Mouse (Mus musculus) embryonic facial prominence, embryonic 13.5 days (tissue): ENCODE results near the gene Cgnl1. TPM values are rescaled to one million over a fixed set of nuclear protein-coding genes. Genes with fewer than 3 reads are reported as not detected.
A peak's percentile ranks its signal among the peaks of the same experiment; 100 is the strongest.

Source experiments
- ATAC-seq: fragments of 200-750 bp; cut with Nextera tagmentation; 2 replicates; pipeline ENCODE4 v1.8.0; 2017; ENCODE audit warnings: low read depth; ENCODE audit not compliant: insufficient number of reproducible peaks, insufficient read depth, low FRiP score, low TSS enrichment
- H3K27ac ChIP-seq: fragments of 300-500 bp; sonication (generic); 2 replicates; pipeline ENCODE4 v1.5.1; 2015; ENCODE audit warnings: moderate library complexity, mild to moderate bottlenecking, inconsistent platforms
- H3K27me3 ChIP-seq: fragments of 300-500 bp; sonication (generic); 2 replicates; pipeline ENCODE4 v1.6.1; 2015; ENCODE audit warnings: mild to moderate bottlenecking, inconsistent platforms
- H3K36me3 ChIP-seq: fragments of 300-500 bp; sonication (generic); 2 replicates; pipeline ENCODE4 v1.6.1; 2015; ENCODE audit warnings: mild to moderate bottlenecking, inconsistent platforms
- H3K4me1 ChIP-seq: fragments of 300-500 bp; sonication (generic); 2 replicates; pipeline ENCODE4 v1.6.1; 2015; ENCODE audit warnings: inconsistent platforms
- H3K4me2 ChIP-seq: fragments of 300-500 bp; sonication (generic); 2 replicates; pipeline ENCODE4 v1.6.1; 2015; ENCODE audit warnings: moderate library complexity, mild to moderate bottlenecking, inconsistent platforms
- H3K4me3 ChIP-seq: fragments of 300-500 bp; sonication (generic); 2 replicates; pipeline ENCODE4 v1.5.1; 2015; ENCODE audit warnings: mild to moderate bottlenecking, inconsistent platforms
- H3K9ac ChIP-seq: fragments of 300-500 bp; sonication (generic); 2 replicates; pipeline ENCODE4 v1.6.1; 2015; ENCODE audit warnings: mild to moderate bottlenecking, inconsistent platforms
- H3K9me3 ChIP-seq: fragments of 300-500 bp; sonication (generic); 2 replicates; pipeline ENCODE4 v1.6.1; 2016; ENCODE audit warnings: inconsistent platforms
- WGBS: fragments of 180-500 bp; shearing (Covaris S2); methylation state at CpG from one replicate; pipeline ENCODE4 v1.1.7; 2015; ENCODE audit warnings: mixed read lengths; 5-methylcytosine and 5-hydroxymethylcytosine counted together
- polyA plus RNA-seq: library from polyadenylated mRNA; unstranded; fragments of >200 nt; fragmentation: Nextera tagmentation; extraction: Ambion mirVana; gene quantifications from 2 replicates; pipeline ENCODE4 v1.2.1, GENCODE M21; 2015

The Cgnl1 gene
- polyA plus RNA-seq, 1 experiment from 2014 or later: 9.7 TPM

- Histone ChIP-seq H3K9me3 (peaks cover 4% of the 10 kb centered on the region; the same call in 1 of the 2 replicates), H3K9ac (no peak overlapping the region), H3K27me3 (peaks cover 9% of the 10 kb centered on the region; the same call in 1 of the 2 replicates), H3K4me1 (peaks cover 36% of the 10 kb centered on the region), H3K27ac (no peak overlapping the region), H3K36me3 (no peaks in the 10 kb centered on the region), H3K4me2 (no peak overlapping the region), H3K4me3 (no peak overlapping the region)
- 48% methylated on average over 2 of the region's 2 CpGs for WGBS
- no peak for ATAC-seq
Observed at GRCm38 (mm10) chr9:71766902-71767301, 4.5 kb downstream of the Cgnl1 start.

- Histone ChIP-seq H3K4me3 (no peak overlapping the region), H3K27ac (no peak overlapping the region), H3K9me3 (peaks cover 4% of the 10 kb centered on the region; the same call in 1 of the 2 replicates), H3K36me3 (no peaks in the 10 kb centered on the region), H3K4me2 (no peak overlapping the region), H3K27me3 (peaks cover 9% of the 10 kb centered on the region; the same call in 1 of the 2 replicates), H3K4me1 (peaks cover 33% of the 10 kb centered on the region), H3K9ac (no peak overlapping the region)
- no peak for ATAC-seq
- WGBS: 64% methylated on average over 8 of the region's 8 CpGs
Observed at GRCm38 (mm10) chr9:71766306-71766705, 5.1 kb downstream of the Cgnl1 start.

GRCm38 (mm10) chr9:71764551-71764950, 6.9 kb downstream of the Cgnl1 start:
- H3K27ac ChIP-seq: no peak overlapping the region
- no peaks in the 10 kb centered on the region for H3K36me3 ChIP-seq
- 49% methylated on average over 11 of the region's 11 CpGs for WGBS
- ATAC-seq: no peak
- no peak overlapping the region for H3K4me2 ChIP-seq
- H3K9me3 ChIP-seq: peaks cover 4% of the 10 kb centered on the region; the same call in 1 of the 2 replicates
- no peak overlapping the region for H3K9ac ChIP-seq
- no peak overlapping the region for H3K4me3 ChIP-seq
- peaks cover 36% of the 10 kb centered on the region for H3K4me1 ChIP-seq
- H3K27me3 ChIP-seq: peaks cover 5% of the 10 kb centered on the region; the same call in 1 of the 2 replicates

GRCm38 (mm10) chr9:71763273-71763672, 8.1 kb downstream of the Cgnl1 start:
- Histone ChIP-seq H3K27ac (no peak overlapping the region), H3K4me2 (no peak overlapping the region), H3K27me3 (no peaks in the 10 kb centered on the region), H3K9me3 (peaks cover 4% of the 10 kb centered on the region; the same call in 1 of the 2 replicates), H3K4me3 (no peak overlapping the region), H3K36me3 (no peaks in the 10 kb centered on the region), H3K4me1 (peaks cover 44% of the 10 kb centered on the region), H3K9ac (no peak overlapping the region)
- WGBS: 11% methylated on average over 1 of the region's 1 CpGs
- no peak for ATAC-seq

GRCm38 (mm10) chr9:71761663-71762062, 9.7 kb downstream of the Cgnl1 start:
- H3K9ac ChIP-seq: no peak overlapping the region
- no peak overlapping the region for H3K27ac ChIP-seq
- WGBS: 89% methylated on average over 4 of the region's 4 CpGs
- peaks cover 4% of the 10 kb centered on the region; the same call in 1 of the 2 replicates for H3K9me3 ChIP-seq
- H3K4me1 ChIP-seq: peaks cover 42% of the 10 kb centered on the region
- no peaks in the 10 kb centered on the region for H3K27me3 ChIP-seq
- ATAC-seq: no peak
- no peak overlapping the region for H3K4me3 ChIP-seq
- no peaks in the 10 kb centered on the region for H3K36me3 ChIP-seq
- no peak overlapping the region for H3K4me2 ChIP-seq

GRCm38 (mm10) chr9:71760518-71761141, 10.8 kb downstream of the Cgnl1 start:
- ATAC-seq: no peak
- Histone ChIP-seq H3K27me3 (no peaks in the 10 kb centered on the region), H3K9me3 (peaks cover 4% of the 10 kb centered on the region; the same call in 1 of the 2 replicates), H3K36me3 (no peaks in the 10 kb centered on the region), H3K4me3 (no peak overlapping the region), H3K4me2 (no peak overlapping the region), H3K27ac (no peak overlapping the region), H3K9ac (no peak overlapping the region), H3K4me1 (peaks cover 39% of the 10 kb centered on the region)
- 21% methylated on average over 14 of the region's 14 CpGs for WGBS

GRCm38 (mm10) chr9:71759893-71760292, 11.5 kb downstream of the Cgnl1 start:
- Histone ChIP-seq H3K27me3 (no peaks in the 10 kb centered on the region), H3K4me3 (no peak overlapping the region), H3K4me1 (peaks cover 39% of the 10 kb centered on the region), H3K27ac (no peak overlapping the region), H3K9ac (no peak overlapping the region), H3K4me2 (peak overlapping the region; percentile 18; the same call in 1 of the 2 replicates), H3K36me3 (no peaks in the 10 kb centered on the region), H3K9me3 (peaks cover 4% of the 10 kb centered on the region; the same call in 1 of the 2 replicates)
- ATAC-seq: no peak
- WGBS: 23% methylated on average over 5 of the region's 5 CpGs

- Histone ChIP-seq H3K27ac (no peak overlapping the region), H3K36me3 (no peaks in the 10 kb centered on the region), H3K4me1 (peaks cover 52% of the 10 kb centered on the region), H3K4me2 (no peak overlapping the region), H3K9ac (no peak overlapping the region), H3K4me3 (no peak overlapping the region), H3K9me3 (peaks cover 4% of the 10 kb centered on the region; the same call in 1 of the 2 replicates), H3K27me3 (no peaks in the 10 kb centered on the region)
- 58% methylated on average over 8 of the region's 8 CpGs for WGBS
- no peak for ATAC-seq
Observed at GRCm38 (mm10) chr9:71757386-71757785, 14.0 kb downstream of the Cgnl1 start.

GRCm38 (mm10) chr9:71756916-71757315, 14.5 kb downstream of the Cgnl1 start:
- H3K27me3 ChIP-seq: no peaks in the 10 kb centered on the region
- no peak overlapping the region for H3K4me2 ChIP-seq
- H3K27ac ChIP-seq: no peak overlapping the region
- H3K36me3 ChIP-seq: no peaks in the 10 kb centered on the region
- 34% methylated on average over 4 of the region's 4 CpGs for WGBS
- H3K4me1 ChIP-seq: peaks cover 52% of the 10 kb centered on the region
- ATAC-seq: no peak
- H3K4me3 ChIP-seq: no peak overlapping the region
- no peak overlapping the region for H3K9ac ChIP-seq
- peaks cover under 1% of the 10 kb centered on the region; the same call in 1 of the 2 replicates for H3K9me3 ChIP-seq

GRCm38 (mm10) chr9:71753981-71754380, 17.4 kb downstream of the Cgnl1 start:
- Histone ChIP-seq H3K27ac (peak overlapping the region; percentile 77), H3K4me1 (peaks cover 38% of the 10 kb centered on the region), H3K9me3 (no peaks in the 10 kb centered on the region), H3K4me2 (no peak overlapping the region), H3K27me3 (no peaks in the 10 kb centered on the region), H3K36me3 (no peaks in the 10 kb centered on the region), H3K9ac (no peak overlapping the region), H3K4me3 (no peak overlapping the region)
- 51% methylated on average over 4 of the region's 4 CpGs for WGBS
- ATAC-seq: no peak

GRCm38 (mm10) chr9:71753529-71753928, 17.9 kb downstream of the Cgnl1 start:
- H3K9ac ChIP-seq: no peak overlapping the region
- ATAC-seq: no peak
- H3K27me3 ChIP-seq: no peaks in the 10 kb centered on the region
- H3K4me3 ChIP-seq: no peak overlapping the region
- WGBS: 29% methylated on average over 4 of the region's 4 CpGs
- H3K4me2 ChIP-seq: no peak overlapping the region
- H3K4me1 ChIP-seq: peaks cover 33% of the 10 kb centered on the region
- H3K9me3 ChIP-seq: no peaks in the 10 kb centered on the region
- H3K36me3 ChIP-seq: no peaks in the 10 kb centered on the region
- peak overlapping the region; percentile 77 for H3K27ac ChIP-seq

- WGBS: 24% methylated on average over 2 of the region's 2 CpGs
- H3K9ac ChIP-seq: no peak overlapping the region
- no peak overlapping the region for H3K4me2 ChIP-seq
- no peak for ATAC-seq
- no peak overlapping the region for H3K4me3 ChIP-seq
- H3K27me3 ChIP-seq: no peaks in the 10 kb centered on the region
- no peaks in the 10 kb centered on the region for H3K36me3 ChIP-seq
- peak overlapping the region; percentile 77 for H3K27ac ChIP-seq
- H3K9me3 ChIP-seq: no peaks in the 10 kb centered on the region
- H3K4me1 ChIP-seq: peaks cover 29% of the 10 kb centered on the region
Observed at GRCm38 (mm10) chr9:71753117-71753516, 18.3 kb downstream of the Cgnl1 start.
